ENCODE assay signal across 8 mouse cellular contexts in genomic region chr8:117260234-117260929, GRCm38 (mm10). TPM values are rescaled to one million over a fixed set of nuclear protein-coding genes. Genes with fewer than 3 reads are reported as not detected.
DNase-seq lines count a peak whose midpoint lies in the region; ATAC-seq lines count a peak whose summit lies in the region.

No protein-coding gene starts in this region.

- peak overlapping the region; percentile 52 for H3K9ac ChIP-seq in lung, embryonic 16.5 days (ENCODE audit: low read length)
- no peak overlapping the region for H3K9ac ChIP-seq in liver, embryonic 12.5 days

- peak overlapping the region; percentile 84 for H3K4me3 ChIP-seq in lung, embryonic 16.5 days (ENCODE audit: low read length)
- H3K4me3 ChIP-seq in liver, embryonic 12.5 days = peak overlapping the region; percentile 84

- H3K9me3 ChIP-seq in lung, embryonic 16.5 days (ENCODE audit: control insufficient read depth, low read length) = no peaks in the 10 kb centered on the region
- H3K9me3 ChIP-seq in liver, embryonic 12.5 days (replicated peaks) = no peaks in the 10 kb centered on the region

- H3K36me3 ChIP-seq in lung, embryonic 16.5 days (ENCODE audit: control insufficient read depth, insufficient read depth, low read length) = no peaks in the 10 kb centered on the region
- H3K36me3 ChIP-seq in liver, embryonic 12.5 days = no peaks in the 10 kb centered on the region

- 29% methylated on average over 14 of the region's 14 CpGs for WGBS in lung, embryonic 16.5 days
- WGBS in liver, embryonic 12.5 days (ENCODE audit: insufficient replicate concordance) = 62% methylated on average over 14 of the region's 14 CpGs

- H3K4me2 ChIP-seq in lung, embryonic 16.5 days (ENCODE audit: low read depth, low read length) = peak overlapping the region; percentile 70
- H3K4me2 ChIP-seq in liver, embryonic 12.5 days = peak overlapping the region; percentile 90

- DNase-seq in lung, postnatal 10 days = no peak
- peak; percentile 62 for DNase-seq in induced T-regulatory cell, adult 2 months (ENCODE audit: low read depth)
- peak; percentile 89 for DNase-seq in yolk sac, embryonic 10.5 days (ENCODE audit: low spot score)
- DNase-seq in layer of hippocampus, postnatal 36 days = no peak
- no peak for DNase-seq in cerebellum, adult 8-10 months

- no peak for ATAC-seq in lung, embryonic 16.5 days (ENCODE audit: low read depth)
- no peak for ATAC-seq in liver, embryonic 12.5 days
- no peak for ATAC-seq in megakaryocyte-erythroid progenitor cell, adult 5-6 weeks (replicated peaks; ENCODE audit: low FRiP score, low TSS enrichment, poor library complexity, severe bottlenecking)

- H3K27ac ChIP-seq in lung, embryonic 16.5 days (ENCODE audit: low read length) = peak overlapping the region; percentile 85
- H3K27ac ChIP-seq in liver, embryonic 12.5 days = peak overlapping the region; percentile 49; the same call in 1 of the 2 replicates

- peaks cover 56% of the 10 kb centered on the region for H3K4me1 ChIP-seq in lung, embryonic 16.5 days (replicated peaks; ENCODE audit: control insufficient read depth, insufficient read depth, low read length)
- peaks cover 84% of the 10 kb centered on the region for H3K4me1 ChIP-seq in liver, embryonic 12.5 days

- no peaks in the 10 kb centered on the region for H3K27me3 ChIP-seq in lung, embryonic 16.5 days (ENCODE audit: control insufficient read depth, insufficient read depth, low read depth, low read length)
- H3K27me3 ChIP-seq in liver, embryonic 12.5 days (replicated peaks) = no peaks in the 10 kb centered on the region

RNA-seq across cellular contexts. Expression of gene Cmip, which starts 3.5 kb away (rescaled TPM):
- polyA plus RNA-seq in lung, embryonic 16.5 days (2015; fragmentation: Nextera tagmentation; extraction: Ambion mirVana) = 11.3 and 13.0 TPM in 2 replicates
- 18.7 and 21.6 TPM in 2 replicates for polyA plus RNA-seq in liver, embryonic 12.5 days (2016; fragmentation: Nextera tagmentation; extraction: Ambion mirVana)
- total RNA-seq in megakaryocyte-erythroid progenitor cell, adult 5-6 weeks (2014; fragmentation: Nextera tagmentation) = 40.2 and 60.7 TPM in 2 replicates
- total RNA-seq in megakaryocyte-erythroid progenitor cell, adult 5-6 weeks (2017) = 9.3 and 9.6 TPM in 2 replicates
- total RNA-seq in layer of hippocampus, postnatal 36 days (2021) = 100 to 1,000 TPM; 278 to 289 TPM

Comparison
In these comparisons a context has a peak if more than half of its experiments do, and no peak if none do; other contexts are left out.
1. DNase-seq: peak in induced T-regulatory cell, adult 2 months (single experiment) and yolk sac, embryonic 10.5 days (single experiment); none in lung, postnatal 10 days (single experiment), layer of hippocampus, postnatal 36 days (0 of 2) and cerebellum, adult 8-10 months (single experiment).
2. RNA of gene Cmip, which starts 3.5 kb away (total RNA-seq): 278 to 289 TPM in layer of hippocampus, postnatal 36 days; 9.3 to 60.7 TPM in megakaryocyte-erythroid progenitor cell, adult 5-6 weeks; every median in the first group is over 4 times any median in the second.